Mouse (Mus musculus) lung, postnatal 25 days (tissue): ENCODE results near the gene Gxylt1.
"Not testable (repeated sequence)": the region's sequence is repeated elsewhere in the genome, so short reads cannot be mapped to it uniquely, and the experiment has no call there.

Experiments
- DNase-seq: peaks from one replicate; pipeline ENCODE4 v3.0.0; 2022; ENCODE audit warnings: low spot score

Gxylt1 gene

DNA sequence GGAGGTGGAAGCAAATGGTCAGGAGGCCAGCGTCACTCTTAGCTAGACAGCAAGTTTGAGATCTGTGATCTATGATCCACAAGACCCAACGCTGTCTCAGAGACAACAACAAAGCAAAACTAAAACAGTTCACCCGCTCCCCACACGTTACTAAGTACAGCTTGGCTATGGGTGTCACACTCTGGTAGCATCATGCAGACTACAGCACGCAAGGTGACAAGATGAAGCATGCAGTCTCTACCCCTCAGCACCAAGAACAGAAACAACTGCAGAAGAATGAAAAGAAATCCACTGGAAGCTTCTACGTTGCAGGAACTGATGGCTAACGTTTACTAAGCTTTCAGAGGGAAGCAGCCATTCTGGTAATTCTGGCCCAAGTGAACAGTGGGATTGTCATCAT, 11.4 kb downstream of the Gxylt1 start:
- no peak for DNase-seq

- DNase-seq, result no peak
Measured at GRCm38 (mm10) chr15:93262818-93263217, 12.2 kb downstream of the Gxylt1 start.

DNA sequence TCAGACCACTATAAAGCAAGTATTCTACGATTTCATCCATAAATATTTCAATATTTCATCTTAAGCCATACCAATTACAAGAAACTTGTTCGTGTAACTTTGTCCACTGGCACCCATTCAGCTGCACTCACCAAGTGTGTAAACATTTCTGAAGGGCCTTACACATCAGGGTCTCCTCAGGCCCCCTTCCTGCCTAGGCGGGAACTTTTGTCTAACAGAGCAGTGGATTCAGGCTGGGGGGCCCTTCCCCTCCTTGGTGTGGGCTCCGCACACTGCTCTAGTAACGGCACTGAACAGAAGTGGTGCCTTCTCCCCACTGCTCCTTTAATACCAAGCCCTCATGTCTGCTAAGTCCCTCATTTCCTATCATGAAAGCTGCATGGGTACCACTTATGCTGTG, 12.7 kb downstream of the Gxylt1 start:
- DNase-seq, result no peak

- no peak for DNase-seq
Measured at GRCm38 (mm10) chr15:93259933-93260332, 15.0 kb downstream of the Gxylt1 start.

DNA sequence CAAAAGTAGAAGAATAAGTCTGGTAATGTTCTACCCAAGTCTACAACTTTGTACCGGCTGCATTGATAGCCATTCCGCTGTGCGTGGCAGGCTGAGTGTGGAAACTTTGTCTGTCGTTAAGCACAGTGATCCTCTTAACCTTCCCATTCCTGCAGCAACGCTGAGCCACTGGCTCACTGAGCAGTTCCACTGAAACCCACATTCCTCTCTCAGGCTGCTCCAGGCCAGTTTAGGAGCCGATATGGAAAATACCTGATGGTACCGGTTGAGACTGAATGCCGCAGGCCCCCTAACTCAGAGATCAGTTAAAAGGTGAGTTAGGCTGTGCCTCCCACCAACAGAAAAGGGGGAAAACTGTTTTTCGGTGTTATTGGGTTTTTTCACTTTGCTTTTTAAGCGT, 19.7 kb downstream of the Gxylt1 start:
- no peak for DNase-seq

DNA sequence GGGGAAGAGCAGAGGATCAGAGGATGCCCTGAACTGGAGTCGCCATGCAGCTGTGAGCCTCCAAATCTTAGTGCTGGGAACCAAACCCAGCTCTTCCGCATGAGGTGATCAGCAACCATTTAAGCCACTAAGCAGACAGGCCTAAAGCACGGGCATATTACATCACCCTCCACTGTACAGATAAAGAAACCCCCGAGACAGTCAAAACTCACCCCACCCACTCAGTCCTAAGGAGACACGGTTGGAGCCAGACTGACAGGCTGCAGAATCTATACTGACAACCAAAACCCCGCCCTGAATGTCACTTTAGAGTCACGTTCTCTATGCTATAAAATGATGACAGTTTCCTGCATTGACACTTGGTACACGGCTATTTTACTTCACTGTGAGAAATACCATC, 21.8 kb downstream of the Gxylt1 start:
- DNase-seq, result no peak

DNA sequence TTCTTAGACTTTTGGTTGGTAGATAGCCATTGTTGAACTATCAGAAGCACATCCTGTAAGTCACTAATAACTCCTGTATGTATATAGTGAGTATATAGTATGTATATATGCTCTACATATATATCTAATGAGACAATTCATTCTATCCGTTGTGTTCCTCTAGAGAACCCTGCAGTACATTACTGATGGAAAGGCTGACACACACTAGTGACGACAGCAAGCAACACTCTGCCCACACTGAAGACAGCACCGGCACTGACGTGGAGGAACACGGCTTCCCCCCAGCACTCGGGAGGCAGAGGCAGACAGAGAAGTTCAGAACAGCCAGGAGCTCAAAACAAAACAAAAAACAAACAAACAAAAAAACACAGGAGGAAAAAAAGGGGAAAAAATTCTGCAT, 22.6 kb downstream of the Gxylt1 start:
- DNase-seq, result no peak

DNA sequence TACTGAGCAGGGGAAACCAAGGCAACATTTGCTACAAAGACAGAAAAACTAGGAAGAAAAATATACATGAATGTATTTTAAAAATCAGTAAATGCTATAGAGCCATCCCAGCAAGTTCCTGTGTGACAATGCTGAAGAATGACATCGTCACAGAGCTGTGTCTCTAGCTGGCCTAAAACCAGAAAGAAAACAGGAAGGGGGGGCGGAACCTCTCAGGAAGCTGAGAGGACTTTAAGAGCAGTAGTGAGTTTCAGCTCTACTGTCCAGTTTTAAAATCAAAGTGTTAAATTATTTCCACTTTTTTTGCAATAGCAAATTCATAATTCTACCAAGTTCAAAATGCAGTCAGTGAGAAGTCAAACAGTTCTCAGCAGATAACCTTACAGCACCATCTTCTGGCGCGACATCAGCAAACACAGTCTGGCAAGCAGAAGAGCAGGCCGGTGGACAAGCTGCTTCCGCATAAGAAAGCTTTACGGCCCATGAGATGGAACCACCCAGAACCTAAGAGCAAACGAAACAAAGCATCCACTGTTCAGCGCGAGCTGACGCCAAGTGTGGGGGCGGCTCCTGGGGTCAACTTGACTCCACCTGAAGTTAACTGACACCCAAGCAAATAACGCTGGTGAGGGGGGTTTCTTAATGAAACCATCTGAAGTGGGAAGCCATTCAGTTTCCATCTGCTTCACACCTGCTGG, 23.3 kb downstream of the Gxylt1 start:
- peak; percentile 41 for DNase-seq

- DNase-seq, result no peak
Measured at GRCm38 (mm10) chr15:93243202-93243601, 31.8 kb downstream of the Gxylt1 start.

- DNase-seq, result not testable (repeated sequence)
Measured at GRCm38 (mm10) chr15:93236456-93236855, 38.5 kb downstream of the Gxylt1 start.

GRCm38 (mm10) chr15:93229028-93229427, 46.0 kb downstream of the Gxylt1 start:
- DNase-seq, result no peak

GRCm38 (mm10) chr15:93228375-93228774, 46.6 kb downstream of the Gxylt1 start:
- DNase-seq, result no peak

- no peak for DNase-seq
Measured at GRCm38 (mm10) chr15:93227764-93228079, 47.3 kb downstream of the Gxylt1 start.

- no peak for DNase-seq
Measured at GRCm38 (mm10) chr15:93226930-93227763, 47.8 kb downstream of the Gxylt1 start.

DNA sequence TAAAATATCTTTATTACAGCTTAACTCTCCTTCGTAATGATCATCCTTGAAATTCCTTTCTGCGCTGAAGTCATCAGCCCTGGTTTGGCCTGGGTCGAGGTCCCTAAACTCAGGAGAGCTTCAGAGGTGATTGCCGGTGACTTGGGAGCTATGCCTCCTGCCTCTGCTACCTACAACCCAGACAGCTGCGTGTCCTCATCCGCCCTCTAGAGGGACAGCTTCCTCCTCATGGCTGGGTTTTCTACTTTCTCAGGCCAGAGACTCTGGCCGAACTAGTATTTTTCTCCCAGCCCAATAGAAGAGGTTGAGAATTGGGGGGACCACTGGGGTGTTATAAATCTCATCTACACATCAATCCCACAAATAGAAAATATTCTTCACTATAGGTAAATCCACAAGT, 52.5 kb downstream of the Gxylt1 start:
- DNase-seq, result no peak

DNA sequence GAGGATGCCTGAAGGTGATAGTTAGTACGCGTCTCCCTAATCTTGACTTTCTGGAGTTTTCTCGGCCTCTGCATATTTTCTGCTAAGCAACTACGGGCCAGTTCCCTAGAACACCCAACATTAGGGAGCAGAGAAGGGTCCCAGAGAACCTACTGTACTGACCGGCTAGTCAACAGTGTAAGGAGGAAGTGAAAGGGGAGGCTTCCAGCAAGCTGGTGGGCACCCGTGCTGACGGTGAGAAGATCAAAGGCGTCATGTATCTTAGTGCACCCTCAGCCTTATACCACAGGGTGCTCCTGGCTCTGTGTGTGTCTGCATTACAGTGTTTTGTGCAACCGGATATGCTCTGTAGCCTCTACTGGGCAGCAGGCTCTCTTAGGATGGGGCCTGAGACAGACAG, 62.4 kb downstream of the Gxylt1 start:
- no peak for DNase-seq

GRCm38 (mm10) chr15:93204861-93205260, 70.1 kb downstream of the Gxylt1 start:
- DNase-seq, result no peak

DNA sequence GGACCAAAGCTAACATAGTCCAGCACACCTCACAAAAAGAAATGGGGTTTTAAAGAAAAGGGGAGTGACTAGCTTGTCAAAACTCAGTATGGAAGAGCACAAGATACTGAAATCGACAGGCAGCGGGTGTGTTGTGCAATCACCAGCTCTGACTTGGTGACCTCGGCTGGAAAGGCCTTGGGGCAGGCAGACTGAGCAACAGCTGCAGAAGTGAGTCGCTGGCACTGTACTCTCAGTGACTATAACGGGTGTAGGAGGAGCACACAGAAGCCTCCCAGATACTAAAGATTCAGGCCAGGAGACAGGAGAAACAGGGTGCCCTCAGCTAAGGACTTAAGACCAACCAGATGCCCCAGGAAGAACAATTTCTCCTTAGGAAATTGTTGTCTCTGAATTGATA, 73.0 kb downstream of the Gxylt1 start:
- DNase-seq, result peak; percentile 4

- no peak for DNase-seq
Measured at GRCm38 (mm10) chr15:93191387-93192145, 83.4 kb downstream of the Gxylt1 start.
